Mouse (Mus musculus) C2C12 (cell line): ENCODE results near the gene Tspan5.

Experiments used
- CEBPB ChIP-seq: IDR thresholded peaks from one replicate; pipeline ENCODE4 v1.6.1; 2011; ENCODE audit warnings: low read depth, mild to moderate bottlenecking, control low read depth, moderate library complexity
- CTCF ChIP-seq: IDR thresholded peaks from one replicate; pipeline ENCODE4 v1.5.1; 2011; ENCODE audit not compliant: control insufficient read depth, insufficient read depth, insufficient read length
- FOSL1 ChIP-seq: IDR thresholded peaks from one replicate; pipeline ENCODE4 v1.8.0; 2011; ENCODE audit warnings: mild to moderate bottlenecking, low read length; ENCODE audit not compliant: poor library complexity, insufficient read depth, severe bottlenecking
- MAX ChIP-seq: IDR thresholded peaks from one replicate; pipeline ENCODE4 v1.6.1; 2011; ENCODE audit warnings: mild to moderate bottlenecking, control low read depth
- MYOG ChIP-seq: IDR thresholded peaks from one replicate; pipeline ENCODE4 v1.6.1; 2011; ENCODE audit not compliant: control insufficient read depth, insufficient read length; ENCODE audit errors: extremely low read depth
- USF1 ChIP-seq: IDR thresholded peaks from one replicate; pipeline ENCODE4 v1.6.1; 2011; ENCODE audit warnings: low read depth, mild to moderate bottlenecking, control low read depth, moderate library complexity

DNA sequence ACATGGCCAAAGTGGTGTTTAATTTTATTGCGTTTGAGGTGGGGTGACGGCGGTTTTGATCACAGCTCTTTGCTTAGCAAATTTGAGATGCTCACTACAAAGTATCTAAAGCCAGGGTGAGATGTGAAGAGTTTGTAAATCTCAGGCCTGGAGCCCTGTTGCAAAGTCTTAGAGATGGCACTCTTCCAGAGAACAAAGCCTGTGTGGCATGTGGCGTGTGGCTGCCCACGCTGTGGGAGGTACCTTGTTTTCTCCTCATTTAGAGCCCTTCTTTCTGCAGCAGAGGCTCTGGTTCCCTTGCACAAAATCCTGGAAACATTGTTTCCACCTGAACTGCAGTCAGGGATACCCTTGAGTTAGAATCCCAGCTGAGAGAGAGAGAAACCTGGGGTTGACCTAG is 6.2 kb upstream of the Tspan5 start:
- TF ChIP-seq CTCF, result no peak
- TF ChIP-seq USF1, result no peak
- TF ChIP-seq CEBPB, result no peak
- no peak for TF ChIP-seq FOSL1
- no peak for TF ChIP-seq MYOG
- no peak for TF ChIP-seq MAX
